Mouse (Mus musculus) limb, embryonic 10.5 days (tissue): ENCODE results near the gene Rbms3. TPM values are rescaled to one million over a fixed set of nuclear protein-coding genes. Genes with fewer than 3 reads are reported as not detected.

Experiments used
- DNase-seq: peaks from one replicate; pipeline ENCODE4 v3.0.0-alpha.2; 2017; ENCODE audit warnings: low spot score
- H3K27ac ChIP-seq: fragments of 300-500 bp; sonication (generic); 2 replicates; pipeline ENCODE4 v1.5.1; 2016; ENCODE audit warnings: mild to moderate bottlenecking
- H3K27me3 ChIP-seq: fragments of 300-500 bp; sonication (generic); 2 replicates; pipeline ENCODE4 v1.6.1; 2016; ENCODE audit warnings: low read depth, mild to moderate bottlenecking; ENCODE audit not compliant: poor library complexity, severe bottlenecking
- H3K36me3 ChIP-seq: fragments of 300-500 bp; sonication (generic); 2 replicates; pipeline ENCODE4 v1.6.1; 2016; ENCODE audit warnings: mild to moderate bottlenecking, moderate library complexity
- H3K4me1 ChIP-seq: fragments of 300-500 bp; sonication (generic); 2 replicates; pipeline ENCODE4 v1.6.1; 2016
- H3K4me3 ChIP-seq: fragments of 300-500 bp; sonication (generic); 2 replicates; pipeline ENCODE4 v1.5.1; 2016; ENCODE audit warnings: mild to moderate bottlenecking, moderate library complexity
- H3K9me3 ChIP-seq: fragments of 300-500 bp; sonication (generic); replicated peaks from 2 replicates; pipeline ENCODE4 v1.6.1; 2016; ENCODE audit warnings: mild to moderate bottlenecking
- WGBS: fragments of 180-500 bp; shearing (Covaris S2); methylation state at CpG from one replicate; pipeline ENCODE4 v1.1.7; 2016; 5-methylcytosine and 5-hydroxymethylcytosine counted together
- polyA plus RNA-seq: library from polyadenylated mRNA; unstranded; fragments of >200 nt; fragmentation: Nextera tagmentation; extraction: Ambion mirVana; gene quantifications from 2 replicates; pipeline ENCODE4 v1.2.1, GENCODE M21; 2016

Rbms3 gene
- polyA plus RNA-seq, 1 experiment from 2014 or later = 35.2 TPM

DNA sequence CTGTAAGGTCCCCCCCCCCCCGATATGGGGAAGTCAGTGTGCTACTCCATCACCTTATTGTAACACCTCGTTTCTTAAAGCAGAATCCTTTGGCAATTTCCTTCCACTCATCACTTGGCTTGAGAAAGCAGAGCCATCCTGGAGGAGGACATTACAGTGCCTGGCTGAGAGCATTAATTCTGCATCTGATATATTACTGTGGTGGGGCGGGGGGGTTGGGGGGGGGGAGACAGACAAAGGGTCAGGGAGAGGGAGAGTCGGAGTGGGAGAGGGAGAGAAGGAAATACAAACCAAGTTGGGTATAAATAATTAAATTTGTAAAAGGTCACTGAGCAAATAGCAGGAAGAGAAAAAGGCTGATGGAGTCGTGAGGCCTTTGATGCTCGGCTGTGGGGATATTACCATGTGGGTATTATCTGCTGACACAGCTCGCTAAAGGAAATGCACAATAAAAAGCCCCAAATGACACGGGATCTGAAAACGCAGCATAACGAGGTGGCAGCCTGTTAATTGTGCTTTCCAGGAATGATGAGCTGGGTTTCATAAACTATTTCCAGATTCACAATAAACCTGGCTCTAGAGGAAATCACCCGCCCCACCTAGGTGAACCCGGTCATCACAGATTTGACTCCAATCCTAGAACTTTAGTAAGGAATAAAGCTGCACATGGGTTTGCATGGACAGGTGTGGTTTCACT is 860.2 kb downstream of the Rbms3 start:
- Histone ChIP-seq H3K27ac (peak overlapping the region; percentile 30; the same call in 1 of the 2 replicates), H3K27me3 (no peaks in the 10 kb centered on the region), H3K9me3 (no peaks in the 10 kb centered on the region), H3K36me3 (no peaks in the 10 kb centered on the region), H3K4me1 (peaks cover 44% of the 10 kb centered on the region), H3K4me3 (no peak overlapping the region)
- DNase-seq = peak; percentile 50
- 31% methylated on average over 12 of the region's 12 CpGs for WGBS

GRCm38 (mm10) chr9:116762395-116763025 is 867.2 kb downstream of the Rbms3 start:
- H3K4me3 ChIP-seq = no peak overlapping the region
- H3K36me3 ChIP-seq = no peaks in the 10 kb centered on the region
- peak overlapping the region; percentile 72 for H3K27ac ChIP-seq
- H3K27me3 ChIP-seq = no peaks in the 10 kb centered on the region
- 46% methylated on average over 10 of the region's 10 CpGs for WGBS
- peaks cover 30% of the 10 kb centered on the region for H3K4me1 ChIP-seq
- no peaks in the 10 kb centered on the region for H3K9me3 ChIP-seq
- peak; percentile 47 for DNase-seq

- WGBS = 59% methylated on average over 11 of the region's 11 CpGs
- peak overlapping the region; percentile 46; the same call in 1 of the 2 replicates for H3K27ac ChIP-seq
- H3K9me3 ChIP-seq = no peaks in the 10 kb centered on the region
- no peaks in the 10 kb centered on the region for H3K36me3 ChIP-seq
- H3K27me3 ChIP-seq = no peaks in the 10 kb centered on the region
- no peak overlapping the region for H3K4me3 ChIP-seq
- H3K4me1 ChIP-seq = peaks cover 16% of the 10 kb centered on the region
- no peak for DNase-seq
Observed at GRCm38 (mm10) chr9:116748857-116749584, 880.7 kb downstream of the Rbms3 start.

GRCm38 (mm10) chr9:116748346-116748745 is 881.4 kb downstream of the Rbms3 start:
- Histone ChIP-seq H3K4me3 (no peak overlapping the region), H3K36me3 (no peaks in the 10 kb centered on the region), H3K27ac (0 out of 2 replicates have a peak overlapping the region, but pooled peaks have one; percentile 46), H3K4me1 (peaks cover 16% of the 10 kb centered on the region), H3K9me3 (no peaks in the 10 kb centered on the region), H3K27me3 (no peaks in the 10 kb centered on the region)
- no peak for DNase-seq
- 46% methylated on average over 4 of the region's 4 CpGs for WGBS

- Histone ChIP-seq H3K4me1 (peaks cover 16% of the 10 kb centered on the region), H3K36me3 (no peaks in the 10 kb centered on the region), H3K27ac (no peak overlapping the region), H3K27me3 (no peaks in the 10 kb centered on the region), H3K4me3 (no peak overlapping the region), H3K9me3 (no peaks in the 10 kb centered on the region)
- WGBS = 81% methylated on average over 3 of the region's 3 CpGs
- DNase-seq = no peak
Observed at GRCm38 (mm10) chr9:116746871-116747270, 882.8 kb downstream of the Rbms3 start.

DNA sequence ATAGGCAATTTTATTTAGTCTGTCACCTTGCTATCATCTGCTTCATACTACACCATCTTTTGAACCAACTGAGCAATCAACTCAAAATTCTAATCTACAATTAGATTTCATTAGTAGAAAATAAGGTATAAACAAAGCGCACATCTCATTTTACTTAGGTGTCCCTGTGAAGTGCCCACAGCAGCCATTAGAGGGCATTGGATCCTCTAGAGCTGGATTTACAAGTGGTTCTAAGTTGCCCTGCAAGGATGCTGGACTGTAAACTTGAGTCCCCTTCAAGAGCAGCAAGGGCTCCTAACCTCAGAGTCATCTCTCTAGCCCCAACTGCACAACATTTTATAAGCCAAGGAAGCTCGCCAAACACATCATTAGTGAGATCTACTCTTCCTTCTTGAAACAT is 891.9 kb downstream of the Rbms3 start:
- Histone ChIP-seq H3K27ac (no peak overlapping the region), H3K4me1 (no peaks in the 10 kb centered on the region), H3K4me3 (no peak overlapping the region), H3K36me3 (no peaks in the 10 kb centered on the region), H3K27me3 (no peaks in the 10 kb centered on the region), H3K9me3 (no peaks in the 10 kb centered on the region)
- DNase-seq = no peak
- 87% methylated on average over 2 of the region's 2 CpGs for WGBS

DNA sequence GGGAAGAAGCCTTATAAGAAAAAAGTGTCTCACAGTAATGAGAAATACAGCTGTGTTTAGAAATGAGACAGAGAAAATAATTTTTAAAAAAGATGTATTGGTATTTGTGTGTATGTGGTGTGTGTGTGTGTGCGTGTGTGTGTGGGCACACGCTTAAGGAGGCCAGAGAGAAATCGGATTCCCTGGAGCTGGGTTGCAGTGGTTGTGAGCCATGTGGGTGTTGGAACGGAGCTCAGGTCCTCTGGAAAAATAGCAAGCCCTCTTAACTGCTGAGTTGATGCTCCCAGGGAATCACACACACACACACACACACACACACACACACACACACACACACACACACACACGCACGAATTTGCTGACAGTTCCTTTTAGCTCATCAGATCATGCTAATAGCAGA is 900.5 kb downstream of the Rbms3 start:
- 86% methylated on average over 6 of the region's 6 CpGs for WGBS
- H3K36me3 ChIP-seq = no peaks in the 10 kb centered on the region
- H3K4me1 ChIP-seq = no peaks in the 10 kb centered on the region
- no peaks in the 10 kb centered on the region for H3K27me3 ChIP-seq
- no peak for DNase-seq
- no peaks in the 10 kb centered on the region for H3K9me3 ChIP-seq
- H3K27ac ChIP-seq = no peak overlapping the region
- H3K4me3 ChIP-seq = no peak overlapping the region

GRCm38 (mm10) chr9:116728655-116729054 is 901.1 kb downstream of the Rbms3 start:
- H3K9me3 ChIP-seq = no peaks in the 10 kb centered on the region
- no peak for DNase-seq
- no peak overlapping the region for H3K27ac ChIP-seq
- H3K36me3 ChIP-seq = no peaks in the 10 kb centered on the region
- no peaks in the 10 kb centered on the region for H3K4me1 ChIP-seq
- H3K4me3 ChIP-seq = no peak overlapping the region
- WGBS = 78% methylated on average over 7 of the region's 7 CpGs
- no peaks in the 10 kb centered on the region for H3K27me3 ChIP-seq

GRCm38 (mm10) chr9:116728093-116728492 is 901.6 kb downstream of the Rbms3 start:
- Histone ChIP-seq H3K27me3 (no peaks in the 10 kb centered on the region), H3K4me3 (no peak overlapping the region), H3K36me3 (no peaks in the 10 kb centered on the region), H3K9me3 (no peaks in the 10 kb centered on the region), H3K4me1 (no peaks in the 10 kb centered on the region), H3K27ac (no peak overlapping the region)
- WGBS = 85% methylated on average over 3 of the region's 3 CpGs
- DNase-seq = no peak

DNA sequence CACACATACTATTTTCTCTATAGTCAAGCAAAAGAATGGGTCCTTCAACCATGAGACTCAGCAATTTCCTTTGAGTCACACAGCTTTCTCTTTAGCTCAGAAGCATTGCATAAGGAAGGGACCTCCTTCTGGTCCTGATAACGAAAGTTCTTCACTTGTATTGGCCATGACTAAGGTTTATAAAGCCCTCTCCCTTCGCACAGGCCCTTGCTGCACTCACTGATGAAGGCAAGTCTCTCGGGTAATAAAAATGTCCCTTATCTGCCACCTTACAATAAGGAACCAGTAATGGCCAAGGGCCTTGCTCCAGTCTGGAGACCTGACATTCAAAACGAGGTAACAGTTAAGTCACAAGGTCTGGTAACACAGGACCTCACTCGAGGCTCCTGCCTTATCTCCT is 905.1 kb downstream of the Rbms3 start:
- Histone ChIP-seq H3K9me3 (no peaks in the 10 kb centered on the region), H3K27me3 (no peaks in the 10 kb centered on the region), H3K4me1 (no peaks in the 10 kb centered on the region), H3K27ac (no peak overlapping the region), H3K36me3 (no peaks in the 10 kb centered on the region), H3K4me3 (no peak overlapping the region)
- 70% methylated on average over 5 of the region's 5 CpGs for WGBS
- DNase-seq = no peak

DNA sequence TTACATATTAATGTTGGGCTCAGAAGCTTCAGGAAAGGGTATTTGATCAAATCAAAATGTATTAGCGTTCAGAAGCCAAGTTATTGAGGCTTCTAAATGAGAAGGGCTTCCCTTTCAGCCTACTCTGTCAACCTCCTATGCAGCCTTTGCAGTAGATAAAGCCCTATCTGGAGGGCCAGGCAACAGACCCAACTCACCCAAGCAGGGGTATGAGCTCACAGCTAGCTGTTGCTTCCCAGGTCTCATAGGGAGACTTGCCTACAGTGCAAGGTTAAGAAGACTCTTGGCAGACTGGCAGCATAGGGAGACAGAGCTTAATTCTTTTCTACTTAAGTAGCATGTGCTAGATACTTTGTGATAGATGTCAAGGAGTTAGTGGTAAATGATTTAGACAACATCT is 926.6 kb downstream of the Rbms3 start:
- Histone ChIP-seq H3K27me3 (no peaks in the 10 kb centered on the region), H3K4me3 (no peak overlapping the region), H3K4me1 (no peaks in the 10 kb centered on the region), H3K9me3 (no peaks in the 10 kb centered on the region), H3K36me3 (no peaks in the 10 kb centered on the region), H3K27ac (no peak overlapping the region)
- DNase-seq = no peak
- 98% methylated on average over 1 of the region's 1 CpGs for WGBS

GRCm38 (mm10) chr9:116702611-116703010 is 927.1 kb downstream of the Rbms3 start:
- 72% methylated on average over 1 of the region's 1 CpGs for WGBS
- Histone ChIP-seq H3K9me3 (no peaks in the 10 kb centered on the region), H3K4me1 (no peaks in the 10 kb centered on the region), H3K4me3 (no peak overlapping the region), H3K27me3 (no peaks in the 10 kb centered on the region), H3K27ac (no peak overlapping the region), H3K36me3 (no peaks in the 10 kb centered on the region)
- no peak for DNase-seq

- H3K4me3 ChIP-seq = no peak overlapping the region
- H3K27ac ChIP-seq = no peak overlapping the region
- 67% methylated on average over 11 of the region's 11 CpGs for WGBS
- no peaks in the 10 kb centered on the region for H3K9me3 ChIP-seq
- DNase-seq = no peak
- H3K4me1 ChIP-seq = no peaks in the 10 kb centered on the region
- H3K27me3 ChIP-seq = no peaks in the 10 kb centered on the region
- no peaks in the 10 kb centered on the region for H3K36me3 ChIP-seq
Observed at GRCm38 (mm10) chr9:116701511-116702179, 928.1 kb downstream of the Rbms3 start.
